Mouse (Mus musculus) megakaryocyte, embryonic 14.5 days (primary cell): ENCODE measurements around the gene Sar1a. TPM values are rescaled to one million over a fixed set of nuclear protein-coding genes. Genes with fewer than 3 reads are reported as not detected.

ENCODE experiments used
- H3K27me3 ChIP-seq: replicated peaks from 2 replicates; pipeline ENCODE3; 2012; ENCODE audit warnings: inconsistent platforms
- H3K36me3 ChIP-seq: replicated peaks from 2 replicates; pipeline ENCODE3; 2012; ENCODE audit warnings: low read length, inconsistent platforms, mixed read lengths
- H3K4me1 ChIP-seq: 2 replicates; pipeline ENCODE4 v1.6.1; 2012; ENCODE audit warnings: inconsistent platforms
- H3K4me3 ChIP-seq: replicated peaks from 2 replicates; pipeline ENCODE3; 2012; ENCODE audit warnings: moderate library complexity, mild to moderate bottlenecking, inconsistent platforms
- H3K9me3 ChIP-seq: 2 replicates; pipeline ENCODE4 v1.6.1; 2012; ENCODE audit warnings: inconsistent platforms
- FLI1 ChIP-seq: IDR thresholded peaks from 2 replicates; pipeline ENCODE4 v1.6.1; 2012; ENCODE audit warnings: low read length, inconsistent platforms, mixed read lengths
- GATA1 ChIP-seq: IDR thresholded peaks from 3 replicates; pipeline ENCODE4 v1.6.1; 2012; ENCODE audit warnings: mixed read lengths, low read length, inconsistent platforms, borderline replicate concordance
- polyA plus RNA-seq: library from polyadenylated mRNA; stranded (reverse); fragments of >175 nt; gene quantifications from 2 replicates; pipeline ENCODE4 v1.2.3, GENCODE M21; 2012; ENCODE audit warnings: low replicate concordance; ENCODE audit not compliant: insufficient read depth

Gene Sar1a
- polyA plus RNA-seq, 1 experiment: 24.0 TPM

DNA sequence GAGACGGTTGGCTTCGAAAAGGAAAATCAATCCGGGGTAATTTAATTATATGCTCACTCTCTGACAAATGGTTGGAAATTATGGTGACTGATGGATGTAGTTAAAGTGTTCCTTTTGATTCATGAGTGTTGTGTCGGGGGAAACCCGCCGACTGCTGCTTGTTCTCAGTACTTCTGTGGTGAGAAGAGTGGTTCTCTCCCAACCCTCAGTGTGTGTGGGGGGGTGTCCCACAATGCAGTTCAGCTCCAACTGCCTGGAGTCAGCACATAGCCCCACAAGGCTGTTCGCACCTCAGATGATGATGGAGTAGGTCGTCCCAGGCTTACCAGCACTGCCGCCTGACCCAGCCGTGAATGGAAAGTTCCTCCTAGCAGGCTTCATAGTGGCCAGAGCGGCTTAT, 49.1 kb downstream of the Sar1a start:
- Histone ChIP-seq H3K27me3 (peaks cover 7% of the 10 kb centered on the region), H3K9me3 (peaks cover 8% of the 10 kb centered on the region), H3K4me3 (no peak overlapping the region), H3K36me3 (peaks cover 20% of the 10 kb centered on the region), H3K4me1 (peaks cover 4% of the 10 kb centered on the region; the same call in 1 of the 2 replicates)
- TF ChIP-seq FLI1 (no peak), GATA1 (no peak)

- H3K27me3 ChIP-seq: peaks cover 7% of the 10 kb centered on the region
- H3K4me1 ChIP-seq: peaks cover 4% of the 10 kb centered on the region; the same call in 1 of the 2 replicates
- peaks cover 8% of the 10 kb centered on the region for H3K9me3 ChIP-seq
- H3K36me3 ChIP-seq: peaks cover 20% of the 10 kb centered on the region
- no peak for TF ChIP-seq GATA1
- no peak for TF ChIP-seq FLI1
- no peak overlapping the region for H3K4me3 ChIP-seq
Measured at GRCm38 (mm10) chr10:61730171-61730570, 50.1 kb downstream of the Sar1a start.

DNA sequence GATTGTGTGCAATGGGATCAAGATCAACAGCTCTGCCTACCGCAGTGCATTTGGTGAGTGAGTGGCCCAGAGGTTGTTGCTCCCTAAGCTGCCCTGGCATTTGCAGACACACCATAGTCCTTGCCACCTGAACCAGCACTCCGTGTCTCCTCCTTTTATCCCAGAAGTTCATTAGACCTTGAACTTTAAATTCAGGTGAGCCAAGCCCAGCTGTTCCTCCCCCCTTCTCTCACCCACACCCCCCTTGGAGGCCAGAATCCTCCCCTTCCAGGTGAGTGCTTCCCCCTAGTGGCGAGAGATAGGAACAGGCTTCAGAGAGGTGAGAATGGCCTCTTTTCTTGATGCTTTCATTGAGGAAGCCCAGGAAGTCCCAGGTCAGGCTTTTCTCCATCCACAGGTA, 54.3 kb downstream of the Sar1a start:
- H3K9me3 ChIP-seq: peaks cover 8% of the 10 kb centered on the region
- peaks cover 16% of the 10 kb centered on the region for H3K27me3 ChIP-seq
- peaks cover 4% of the 10 kb centered on the region; the same call in 1 of the 2 replicates for H3K4me1 ChIP-seq
- no peak overlapping the region for H3K4me3 ChIP-seq
- H3K36me3 ChIP-seq: peaks cover 7% of the 10 kb centered on the region
- TF ChIP-seq GATA1 (no peak), FLI1 (no peak)

- Histone ChIP-seq H3K27me3 (peaks cover 18% of the 10 kb centered on the region), H3K4me3 (no peak overlapping the region)
- no peak for TF ChIP-seq FLI1
Measured at GRCm38 (mm10) chr10:61736671-61737078, 56.6 kb downstream of the Sar1a start.

GRCm38 (mm10) chr10:61737537-61737936, 57.4 kb downstream of the Sar1a start:
- H3K27me3 ChIP-seq: peaks cover 22% of the 10 kb centered on the region
- no peaks in the 10 kb centered on the region for H3K9me3 ChIP-seq
- no peak overlapping the region for H3K4me3 ChIP-seq
- no peaks in the 10 kb centered on the region for H3K4me1 ChIP-seq
- H3K36me3 ChIP-seq: no peaks in the 10 kb centered on the region
- no peak for TF ChIP-seq GATA1
- TF ChIP-seq FLI1: no peak

More at GRCm38 (mm10) chr10:61736671-61737078, 56.6 kb downstream of the Sar1a start:
- H3K36me3 ChIP-seq: no peaks in the 10 kb centered on the region
- H3K9me3 ChIP-seq: no peaks in the 10 kb centered on the region
- peaks cover 4% of the 10 kb centered on the region; the same call in 1 of the 2 replicates for H3K4me1 ChIP-seq

- H3K4me1 ChIP-seq: no peaks in the 10 kb centered on the region
- H3K9me3 ChIP-seq: no peaks in the 10 kb centered on the region
- H3K27me3 ChIP-seq: peaks cover 22% of the 10 kb centered on the region
- TF ChIP-seq FLI1: no peak
- TF ChIP-seq GATA1: no peak
- H3K36me3 ChIP-seq: no peaks in the 10 kb centered on the region
- no peak overlapping the region for H3K4me3 ChIP-seq
Measured at GRCm38 (mm10) chr10:61738126-61738525, 58.0 kb downstream of the Sar1a start.

- H3K27me3 ChIP-seq: peaks cover 21% of the 10 kb centered on the region
- peaks cover 19% of the 10 kb centered on the region for H3K9me3 ChIP-seq
- no peaks in the 10 kb centered on the region for H3K36me3 ChIP-seq
- TF ChIP-seq FLI1 (no peak), GATA1 (no peak)
- H3K4me1 ChIP-seq: peaks cover 11% of the 10 kb centered on the region
- no peak overlapping the region for H3K4me3 ChIP-seq
Measured at GRCm38 (mm10) chr10:61741306-61741705, 61.2 kb downstream of the Sar1a start.

DNA sequence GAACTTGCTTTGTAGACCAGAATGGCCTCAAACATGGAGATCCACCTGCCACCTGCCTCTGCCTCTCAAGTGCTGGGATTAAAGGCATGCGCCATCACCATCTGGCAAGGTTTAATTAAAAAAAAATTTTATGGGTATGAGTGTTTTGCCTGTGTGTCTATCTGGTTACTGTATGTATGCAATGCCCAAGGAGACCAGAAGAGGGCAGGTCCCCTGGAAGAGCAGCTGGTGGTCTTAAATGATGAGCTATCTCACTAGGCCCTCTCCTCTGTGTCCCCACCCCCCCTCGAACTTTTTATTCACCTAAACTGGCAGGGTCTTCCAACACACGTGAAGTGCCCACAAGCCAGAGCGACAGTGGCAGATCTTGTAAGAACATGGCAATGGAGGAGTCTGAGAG, 61.8 kb downstream of the Sar1a start:
- TF ChIP-seq FLI1: no peak
- TF ChIP-seq GATA1: no peak
- peaks cover 11% of the 10 kb centered on the region for H3K4me1 ChIP-seq
- no peaks in the 10 kb centered on the region for H3K36me3 ChIP-seq
- peaks cover 19% of the 10 kb centered on the region for H3K9me3 ChIP-seq
- no peak overlapping the region for H3K4me3 ChIP-seq
- H3K27me3 ChIP-seq: peaks cover 19% of the 10 kb centered on the region

DNA sequence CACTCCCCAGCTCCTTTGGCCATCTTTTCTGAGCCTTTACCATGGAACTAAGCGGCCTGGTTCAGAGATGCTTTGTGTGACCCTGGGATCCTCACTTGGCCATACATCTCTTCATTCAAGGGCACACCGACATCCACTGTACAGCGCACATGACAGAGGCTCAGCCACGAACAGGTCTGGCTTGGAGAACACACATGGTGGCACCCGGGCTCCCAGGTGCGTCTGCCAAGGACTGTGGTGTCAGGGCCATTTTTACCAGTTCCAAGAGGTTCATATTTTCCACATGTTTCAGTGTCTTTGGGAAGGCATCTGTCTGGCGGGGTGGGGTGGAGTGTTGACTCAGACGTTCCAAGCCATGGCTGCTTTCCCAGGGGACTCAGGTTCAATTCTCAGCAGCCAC, 62.2 kb downstream of the Sar1a start:
- no peak overlapping the region for H3K4me3 ChIP-seq
- H3K36me3 ChIP-seq: no peaks in the 10 kb centered on the region
- peaks cover 21% of the 10 kb centered on the region for H3K27me3 ChIP-seq

More for the DNA sequence above, 62.2 kb downstream of the Sar1a start:
- TF ChIP-seq FLI1 (no peak), GATA1 (no peak)
- Histone ChIP-seq H3K4me1 (peaks cover 11% of the 10 kb centered on the region), H3K9me3 (peaks cover 19% of the 10 kb centered on the region)

Other genes with a start within 250 kb of the Sar1a start
- 24.5 and 52.9 TPM in 2 replicates for gene Eif4ebp2, start 227.6 kb upstream of the Sar1a start, polyA plus RNA-seq
- gene Lrrc20, start 204.5 kb upstream of the Sar1a start, polyA plus RNA-seq: 2.0 and 5.2 TPM in 2 replicates
- 0.09 TPM in 1 of 2 replicates, not detected in the other for gene Npffr1, start 84.8 kb upstream of the Sar1a start, polyA plus RNA-seq
- gene Ppa1, start 31.7 kb upstream of the Sar1a start, polyA plus RNA-seq: 7.3 and 17.6 TPM in 2 replicates
- gene Tysnd1, start 15.2 kb downstream of the Sar1a start, polyA plus RNA-seq: 167 and 296 TPM in 2 replicates
- gene Aifm2, start 35.0 kb downstream of the Sar1a start, polyA plus RNA-seq: 4.5 TPM in 1 of 2 replicates, not detected in the other
- gene H2afy2, start 103.8 kb downstream of the Sar1a start, polyA plus RNA-seq: 0.83 TPM in 1 of 2 replicates, not detected in the other